In genomic region chr17:4997968-4998367, GRCm38 (mm10) we compare ENCODE assay signal across 9 mouse cellular contexts. TPM values are rescaled to one million over a fixed set of nuclear protein-coding genes. Genes with fewer than 3 reads are reported as not detected.
DNase-seq lines count a peak whose midpoint lies in the region; ATAC-seq and TF ChIP-seq lines count a peak whose summit lies in the region.
"Had no signal": no experiment of that assay in that cellular context is flagged by ENCODE, and none has a peak within 500 bp of the region (broad histone marks: within the 10 kb centered on the region; RNA-seq: fewer than 3 reads in every experiment).

No protein-coding gene starts in this region.

- TF ChIP-seq POLR2A in lung, adult 2 months (IDR thresholded peaks at IDR 0.05; ENCODE audit: borderline replicate concordance, extremely low read depth, low read depth, low read length): no peak

- DNase-seq in lung, postnatal 0 days (ENCODE audit: low spot score): no peak
- no peak for DNase-seq in lung, adult 2 months
- DNase-seq in adipocyte (ENCODE audit: low spot score): no peak

- H3K27ac ChIP-seq in lung, postnatal 0 days (ENCODE audit: low read length): no peak overlapping the region
- H3K27ac ChIP-seq in forebrain, embryonic 15.5 days (replicated peaks): no peak overlapping the region
- no peak overlapping the region for H3K27ac ChIP-seq in limb, embryonic 15.5 days
- H3K27ac ChIP-seq in stomach, embryonic 16.5 days (ENCODE audit: low read length): no peak overlapping the region

- TF ChIP-seq CTCF in lung, postnatal 0 days (IDR thresholded peaks at IDR 0.05): no peak
- TF ChIP-seq CTCF in lung, adult 2 months (IDR thresholded peaks at IDR 0.05; ENCODE audit: insufficient read depth, low read length): no peak

- peaks cover 13% of the 10 kb centered on the region; the same call in 1 of the 2 replicates for H3K4me1 ChIP-seq in lung, postnatal 0 days (ENCODE audit: insufficient read depth, low read depth, low read length)
- H3K4me1 ChIP-seq in lung, adult 2 months (ENCODE audit: control insufficient read depth, insufficient read depth, low read length): peaks cover 10% of the 10 kb centered on the region
- peaks cover 51% of the 10 kb centered on the region for H3K4me1 ChIP-seq in forebrain, embryonic 15.5 days
- H3K4me1 ChIP-seq in limb, embryonic 15.5 days: peaks cover 28% of the 10 kb centered on the region
- H3K4me1 ChIP-seq in stomach, embryonic 16.5 days (ENCODE audit: control insufficient read depth, insufficient read depth, low read length): peaks cover 35% of the 10 kb centered on the region

- ATAC-seq in lung, postnatal 0 days: no peak
- ATAC-seq in forebrain, embryonic 15.5 days (replicated peaks): no peak
- ATAC-seq in limb, embryonic 15.5 days (ENCODE audit: insufficient number of reproducible peaks, low FRiP score, low TSS enrichment, low read depth): no peak
- ATAC-seq in stomach, embryonic 16.5 days (ENCODE audit: insufficient read depth, low FRiP score): no peak
- ATAC-seq in frontal cortex, adult (ENCODE audit: low TSS enrichment): no peak
- ATAC-seq in megakaryocyte-erythroid progenitor cell, adult 5-6 weeks (replicated peaks; ENCODE audit: low FRiP score, low TSS enrichment, poor library complexity, severe bottlenecking): no peak

- no peak overlapping the region for H3K4me3 ChIP-seq in lung, postnatal 0 days (ENCODE audit: low read depth, low read length)
- no peak overlapping the region for H3K4me3 ChIP-seq in lung, adult 2 months (replicated peaks; ENCODE audit: extremely low read depth, low read depth, low read length)
- peak overlapping the region; percentile 96 for H3K4me3 ChIP-seq in forebrain, embryonic 15.5 days
- H3K4me3 ChIP-seq in limb, embryonic 15.5 days: no peak overlapping the region
- H3K4me3 ChIP-seq in stomach, embryonic 16.5 days (replicated peaks; ENCODE audit: low read length): peak overlapping the region; percentile 25; the same call in 1 of the 2 replicates

- 47% methylated on average over 3 of the region's 3 CpGs for WGBS in lung, postnatal 0 days
- WGBS in lung, adult 2 months: 41% methylated on average over 3 of the region's 3 CpGs
- WGBS in forebrain, embryonic 15.5 days: 25% methylated on average over 3 of the region's 3 CpGs
- 34% methylated on average over 3 of the region's 3 CpGs for WGBS in limb, embryonic 15.5 days
- WGBS in stomach, embryonic 16.5 days: 36% methylated on average over 3 of the region's 3 CpGs

- TF ChIP-seq EP300 in lung, postnatal 0 days (IDR thresholded peaks at IDR 0.05): no peak

- H3K9ac ChIP-seq in lung, postnatal 0 days (replicated peaks; ENCODE audit: low read depth): no peak overlapping the region
- no peak overlapping the region for H3K9ac ChIP-seq in forebrain, embryonic 15.5 days (replicated peaks)
- H3K9ac ChIP-seq in limb, embryonic 15.5 days: no peak overlapping the region
- H3K9ac ChIP-seq in stomach, embryonic 16.5 days (ENCODE audit: low read length): no peak overlapping the region

- H3K27me3 ChIP-seq in lung, postnatal 0 days (replicated peaks; ENCODE audit: insufficient read depth, low read length): no peaks in the 10 kb centered on the region
- H3K27me3 ChIP-seq in forebrain, embryonic 15.5 days: no peaks in the 10 kb centered on the region
- H3K27me3 ChIP-seq in limb, embryonic 15.5 days: no peaks in the 10 kb centered on the region
- no peaks in the 10 kb centered on the region for H3K27me3 ChIP-seq in stomach, embryonic 16.5 days (ENCODE audit: control insufficient read depth, insufficient read depth, low read length)
- H3K27me3 ChIP-seq: heart, embryonic 12.5 days had no signal

- H3K36me3 ChIP-seq in lung, postnatal 0 days (ENCODE audit: insufficient read depth, low read length): no peaks in the 10 kb centered on the region
- no peaks in the 10 kb centered on the region for H3K36me3 ChIP-seq in forebrain, embryonic 15.5 days
- H3K36me3 ChIP-seq in limb, embryonic 15.5 days: no peaks in the 10 kb centered on the region
- no peaks in the 10 kb centered on the region for H3K36me3 ChIP-seq in stomach, embryonic 16.5 days (ENCODE audit: control insufficient read depth, insufficient read depth, low read length)
- H3K36me3 ChIP-seq: heart, embryonic 12.5 days had no signal

- no peaks in the 10 kb centered on the region for H3K9me3 ChIP-seq in lung, postnatal 0 days (ENCODE audit: low read length)
- no peaks in the 10 kb centered on the region for H3K9me3 ChIP-seq in forebrain, embryonic 15.5 days
- no peaks in the 10 kb centered on the region for H3K9me3 ChIP-seq in limb, embryonic 15.5 days
- H3K9me3 ChIP-seq in stomach, embryonic 16.5 days (replicated peaks; ENCODE audit: control insufficient read depth, low read length): no peaks in the 10 kb centered on the region
- H3K9me3 ChIP-seq: heart, embryonic 12.5 days had no signal

- 0 out of 2 replicates have a peak overlapping the region, but pooled peaks have one; percentile 1 for H3K4me2 ChIP-seq in lung, postnatal 0 days (replicated peaks; ENCODE audit: low read depth, low read length)
- H3K4me2 ChIP-seq in forebrain, embryonic 15.5 days (replicated peaks): peak overlapping the region; percentile 60
- 0 out of 2 replicates have a peak overlapping the region, but pooled peaks have one; percentile 6 for H3K4me2 ChIP-seq in limb, embryonic 15.5 days
- H3K4me2 ChIP-seq in stomach, embryonic 16.5 days (ENCODE audit: low read depth, low read length): peak overlapping the region; percentile 55

RNA-seq across cellular contexts. Expression of gene Arid1b, which starts 3.8 kb away (rescaled TPM):
- 7.2 and 8.8 TPM in 2 replicates for polyA plus RNA-seq in lung, postnatal 0 days (2015; fragmentation: Nextera tagmentation; extraction: Ambion mirVana)
- polyA plus RNA-seq in lung, adult 2 months (2012; rRNA removed): 60.1 and 60.4 TPM in 2 replicates
- 14.8 TPM in 2 replicates for polyA plus RNA-seq in forebrain, embryonic 15.5 days (2015; fragmentation: Nextera tagmentation; extraction: Ambion mirVana)
- 11.0 and 11.4 TPM in 2 replicates for polyA plus RNA-seq in limb, embryonic 15.5 days (2015; fragmentation: Nextera tagmentation; extraction: Ambion mirVana)
- polyA plus RNA-seq in stomach, embryonic 16.5 days (2015; fragmentation: Nextera tagmentation; extraction: Ambion mirVana): 9.9 and 10.5 TPM in 2 replicates
- 28.8 and 29.2 TPM in 2 replicates for total RNA-seq in megakaryocyte-erythroid progenitor cell, adult 5-6 weeks (2014; fragmentation: Nextera tagmentation)
- total RNA-seq in megakaryocyte-erythroid progenitor cell, adult 5-6 weeks (2017): 9.2 and 17.7 TPM in 2 replicates

Comparison
In these comparisons a context has a peak if more than half of its experiments do, and no peak if none do; other contexts are left out.
1. H3K4me2 ChIP-seq: peak in every context shown above with its lines; median percentile 60 in forebrain, embryonic 15.5 days; 55 in stomach, embryonic 16.5 days; 6 in limb, embryonic 15.5 days; 1 in lung, postnatal 0 days.
2. H3K4me3 ChIP-seq: peak in forebrain, embryonic 15.5 days (single experiment) and stomach, embryonic 16.5 days (single experiment); none in lung, postnatal 0 days (single experiment), lung, adult 2 months (single experiment) and limb, embryonic 15.5 days (single experiment).